Mouse (Mus musculus) heart, adult 2 months (tissue): ENCODE measurements at regions not wholly inside any gene's neighbourhood (a gene's known extent, or its start where the extent isn't known, plus 50 kb on each side); places are given as distances from the start of the nearest gene placed in this dataset.

Source experiments
- DNase-seq, 2 experiments: peaks; one replicate each; pipeline ENCODE4 v3.0.0; 2021
- H3K27ac ChIP-seq: fragments of 200-600 bp; 2 replicates; pipeline ENCODE4 v1.8.1; 2022
- H3K27me3 ChIP-seq: fragments of 200-500 bp; 2 replicates; pipeline ENCODE4 v1.6.1; 2012; ENCODE audit warnings: mild to moderate bottlenecking, low read length, inconsistent platforms, mixed read lengths; ENCODE audit not compliant: control insufficient read depth, insufficient read depth
- H3K36me3 ChIP-seq: fragments of 200-500 bp; 2 replicates; pipeline ENCODE4 v1.6.1; 2012; ENCODE audit warnings: low read length, inconsistent platforms; ENCODE audit not compliant: control insufficient read depth, insufficient read depth
- H3K4me1 ChIP-seq: fragments of 200-500 bp; 2 replicates; pipeline ENCODE4 v1.6.1; 2011; ENCODE audit warnings: low read length; ENCODE audit not compliant: control insufficient read depth, insufficient read depth
- H3K4me3 ChIP-seq: fragments of 200-600 bp; 2 replicates; pipeline ENCODE4 v1.8.1; 2022
- H3K79me2 ChIP-seq: fragments of 200-500 bp; replicated peaks from 2 replicates; pipeline ENCODE4 v1.6.1; 2012; ENCODE audit warnings: mild to moderate bottlenecking, inconsistent platforms, low read length, moderate library complexity, mixed read lengths; ENCODE audit not compliant: control insufficient read depth, insufficient read depth
- H3K9ac ChIP-seq: fragments of 200-500 bp; 2 replicates; pipeline ENCODE4 v1.6.1; 2012; ENCODE audit warnings: low read depth, mild to moderate bottlenecking, control low read depth, inconsistent platforms, low read length, mixed read lengths
- CTCF ChIP-seq: fragments of 200-600 bp; IDR thresholded peaks from 2 replicates; pipeline ENCODE4 v1.8.1; 2022; ENCODE audit warnings: antibody characterized with exemption, mild to moderate bottlenecking, moderate library complexity
- EP300 ChIP-seq: fragments of 200-500 bp; IDR thresholded peaks from 2 replicates; pipeline ENCODE4 v1.6.1; 2011; ENCODE audit warnings: low read depth, low read length, control low read depth; ENCODE audit not compliant: insufficient read depth
- POLR2A ChIP-seq: fragments of 200-500 bp; IDR thresholded peaks from 2 replicates; pipeline ENCODE4 v1.6.1; 2011; ENCODE audit warnings: mild to moderate bottlenecking, low read depth, low read length, control low read depth; ENCODE audit not compliant: insufficient read depth
- WGBS: fragments of 180-500 bp; shearing (Covaris S2); methylation state at CpG from one replicate; pipeline ENCODE4 v1.1.7; 2018; 5-methylcytosine and 5-hydroxymethylcytosine counted together
- intact Hi-C: fragments of 180-260 bp; cut with DNase I; formaldehyde crosslinking; loops from one replicate; pipeline ENCODE4 v1.15.1; 2025

- no peaks in the 10 kb centered on the region for H3K4me1 ChIP-seq
- no peaks in the 10 kb centered on the region for H3K79me2 ChIP-seq
- H3K9ac ChIP-seq: no peak overlapping the region
- H3K4me3 ChIP-seq: no peak overlapping the region
- no peak overlapping the region for H3K27ac ChIP-seq
- no peaks in the 10 kb centered on the region for H3K36me3 ChIP-seq
- 74% methylated on average over 1 of the region's 1 CpGs for WGBS
- DNase-seq: no peak
- intact Hi-C loops: no loop called here
- no peaks in the 10 kb centered on the region for H3K27me3 ChIP-seq
- no peak for TF ChIP-seq EP300
- no peak for TF ChIP-seq CTCF
- TF ChIP-seq POLR2A: no peak
Measured at GRCm38 (mm10) chr8:53881551-53881950, 195.9 kb upstream of the Vegfc start.

DNA sequence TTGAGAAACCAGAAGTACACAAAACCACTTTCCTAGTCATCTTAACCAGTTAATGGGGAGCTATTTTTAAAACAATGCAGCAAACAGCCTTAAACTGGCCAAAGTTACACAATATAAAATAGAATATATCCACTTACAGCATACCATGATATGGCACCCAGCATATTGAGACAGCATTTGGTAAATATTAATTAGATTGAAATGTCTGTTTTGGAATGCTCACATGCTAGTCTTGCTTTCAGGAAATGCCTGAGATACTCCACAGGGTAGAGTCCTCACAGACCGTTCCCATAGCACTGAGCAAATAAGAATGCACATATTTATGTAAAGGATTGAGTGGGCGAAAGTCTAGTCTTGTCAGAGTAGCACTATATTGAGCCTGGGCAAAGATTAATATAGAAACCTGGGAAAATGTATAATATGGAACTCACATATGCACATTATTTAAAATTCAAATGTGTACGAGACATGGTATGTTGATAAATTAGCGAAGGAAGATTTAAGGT is 185.1 kb upstream of the Vegfc start:
- Histone ChIP-seq H3K27ac (no peak overlapping the region), H3K4me3 (no peak overlapping the region), H3K27me3 (no peaks in the 10 kb centered on the region), H3K36me3 (no peaks in the 10 kb centered on the region), H3K4me1 (no peaks in the 10 kb centered on the region), H3K79me2 (no peaks in the 10 kb centered on the region), H3K9ac (no peak overlapping the region)
- intact Hi-C loops: no loop called here
- TF ChIP-seq CTCF (no peak), EP300 (no peak), POLR2A (no peak)
- 51% methylated on average over 4 of the region's 4 CpGs for WGBS
- DNase-seq: no peak

- 30% methylated on average over 3 of the region's 3 CpGs for WGBS
- Histone ChIP-seq H3K36me3 (no peaks in the 10 kb centered on the region), H3K27me3 (no peaks in the 10 kb centered on the region), H3K9ac (no peak overlapping the region), H3K79me2 (no peaks in the 10 kb centered on the region), H3K27ac (no peak overlapping the region), H3K4me1 (no peaks in the 10 kb centered on the region), H3K4me3 (no peak overlapping the region)
- no peak for DNase-seq
- TF ChIP-seq CTCF: no peak
- no peak for TF ChIP-seq EP300
- no peak for TF ChIP-seq POLR2A
- intact Hi-C loops: no loop called here
Measured at GRCm38 (mm10) chr8:53892770-53893169, 184.6 kb upstream of the Vegfc start.

- Histone ChIP-seq H3K9ac (no peak overlapping the region), H3K36me3 (no peaks in the 10 kb centered on the region), H3K4me3 (no peak overlapping the region), H3K27me3 (no peaks in the 10 kb centered on the region), H3K79me2 (no peaks in the 10 kb centered on the region), H3K4me1 (no peaks in the 10 kb centered on the region), H3K27ac (no peak overlapping the region)
- intact Hi-C loops: no loop called here
- TF ChIP-seq POLR2A (no peak), EP300 (no peak), CTCF (no peak)
- no peak for DNase-seq
- WGBS: 33% methylated on average over 4 of the region's 4 CpGs
Measured at GRCm38 (mm10) chr8:53922343-53922742, 155.1 kb upstream of the Vegfc start.

- Histone ChIP-seq H3K4me1 (no peaks in the 10 kb centered on the region), H3K36me3 (no peaks in the 10 kb centered on the region), H3K79me2 (no peaks in the 10 kb centered on the region), H3K9ac (no peak overlapping the region), H3K27ac (no peak overlapping the region), H3K27me3 (no peaks in the 10 kb centered on the region), H3K4me3 (no peak overlapping the region)
- TF ChIP-seq CTCF (no peak), EP300 (no peak), POLR2A (no peak)
- DNase-seq: no peak
- intact Hi-C loops: no loop called here
- 31% methylated on average over 5 of the region's 5 CpGs for WGBS
Measured at GRCm38 (mm10) chr8:53930685-53931084, 146.7 kb upstream of the Vegfc start.

GRCm38 (mm10) chr8:53938392-53938791 is 139.0 kb upstream of the Vegfc start:
- no peak overlapping the region for H3K4me3 ChIP-seq
- no peak for DNase-seq
- no peaks in the 10 kb centered on the region for H3K27me3 ChIP-seq
- no peaks in the 10 kb centered on the region for H3K4me1 ChIP-seq
- intact Hi-C loops: no loop called here
- H3K79me2 ChIP-seq: no peaks in the 10 kb centered on the region
- no peak overlapping the region for H3K9ac ChIP-seq
- no peaks in the 10 kb centered on the region for H3K36me3 ChIP-seq
- no peak for TF ChIP-seq POLR2A
- TF ChIP-seq CTCF: no peak
- TF ChIP-seq EP300: no peak
- H3K27ac ChIP-seq: no peak overlapping the region
